16 mouse cellular contexts compared by ENCODE assay signal in the genomic region with DNA sequence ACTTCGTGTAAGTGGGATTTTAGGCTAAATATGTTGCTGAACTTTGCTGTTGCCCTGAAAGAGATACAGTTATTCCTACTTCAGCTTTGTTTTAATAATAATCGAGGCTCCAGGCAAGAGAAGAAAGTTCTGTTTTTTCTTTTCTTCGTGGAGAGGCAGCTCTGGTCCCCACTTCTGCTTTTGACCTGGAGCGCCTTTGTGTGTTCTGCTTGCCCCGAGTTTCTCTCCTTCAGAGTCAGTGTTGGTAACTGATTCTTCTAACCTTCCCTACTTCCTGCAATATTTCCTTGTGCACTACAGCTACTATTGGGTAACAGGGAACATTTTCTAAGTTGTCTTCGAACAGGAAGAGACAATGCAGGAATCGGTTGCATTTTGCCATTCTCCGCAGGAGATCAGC. TPM values are rescaled to one million over a fixed set of nuclear protein-coding genes. Genes with fewer than 3 reads are reported as not detected.
"Had no signal": no experiment of that assay in that cellular context is flagged by ENCODE, and none has a peak within 500 bp of the region (broad histone marks: within the 10 kb centered on the region; RNA-seq: fewer than 3 reads in every experiment).

No protein-coding gene starts in this region.

- ATAC-seq: liver, postnatal 0 days; midbrain, embryonic 13.5 days; midbrain, embryonic 16.5 days had no signal

- DNase-seq: kidney, adult 11 months; kidney, adult 8-10 months; kidney, postnatal 10 days; kidney, postnatal 36 days; left cerebral cortex, postnatal 4 days; liver, postnatal 0 days; lung, postnatal 10 days; lung, postnatal 36 days; right cerebral cortex, postnatal 4 days; thymus, postnatal 25 days had no signal

RNA-seq across cellular contexts. Expression of gene Spag16, which starts 56.6 kb away (rescaled TPM):
- total RNA-seq: monocyte, adult 5-6 weeks had no signal
- polyA plus RNA-seq: liver, embryonic 14.5 days; liver, postnatal 0 days; myocyte; urinary bladder, adult 2 months had no signal
